Mouse (Mus musculus) limb, embryonic 14.5 days (tissue): Measurements from ENCODE around the gene Sec31a. TPM values are rescaled to one million over a fixed set of nuclear protein-coding genes. Genes with fewer than 3 reads are reported as not detected.

ENCODE experiments used
- ATAC-seq: fragments of 200-750 bp; cut with Nextera tagmentation; 2 replicates; pipeline ENCODE4 v1.8.0; 2017; ENCODE audit warnings: low read depth, moderate number of reproducible peaks, moderate TSS enrichment; ENCODE audit not compliant: low FRiP score
- DNase-seq: peaks from one replicate; pipeline ENCODE4 v3.0.0-alpha.2; 2015; ENCODE audit warnings: low spot score
- H3K27ac ChIP-seq: fragments of 300-500 bp; sonication (generic); replicated peaks from 2 replicates; pipeline ENCODE4 v1.5.1; 2014; ENCODE audit warnings: low read depth, mild to moderate bottlenecking, low read length, moderate library complexity, mixed read lengths
- H3K27me3 ChIP-seq: fragments of 300-500 bp; sonication (generic); 2 replicates; pipeline ENCODE4 v1.6.1; 2014; ENCODE audit warnings: low read length, mixed read lengths; ENCODE audit not compliant: control insufficient read depth, insufficient read depth
- H3K36me3 ChIP-seq: fragments of 300-500 bp; sonication (generic); 2 replicates; pipeline ENCODE4 v1.6.1; 2014; ENCODE audit warnings: mild to moderate bottlenecking, low read length, moderate library complexity, mixed read lengths; ENCODE audit not compliant: control insufficient read depth, insufficient read depth
- H3K4me1 ChIP-seq: fragments of 300-500 bp; sonication (generic); 2 replicates; pipeline ENCODE4 v1.6.1; 2014; ENCODE audit warnings: antibody characterized with exemption, low read length, mixed read lengths; ENCODE audit not compliant: control insufficient read depth, insufficient read depth
- H3K4me2 ChIP-seq: fragments of 300-500 bp; sonication (generic); replicated peaks from 2 replicates; pipeline ENCODE4 v1.6.1; 2014; ENCODE audit warnings: low read depth, mild to moderate bottlenecking, low read length, moderate library complexity; ENCODE audit not compliant: severe bottlenecking
- H3K4me3 ChIP-seq: fragments of 300-500 bp; sonication (generic); replicated peaks from 2 replicates; pipeline ENCODE4 v1.5.1; 2014; ENCODE audit warnings: low read length
- H3K9ac ChIP-seq: fragments of 300-500 bp; sonication (generic); 2 replicates; pipeline ENCODE4 v1.6.1; 2014; ENCODE audit warnings: mild to moderate bottlenecking, low read depth, low read length, moderate library complexity; ENCODE audit not compliant: severe bottlenecking
- H3K9me3 ChIP-seq: fragments of 300-500 bp; sonication (generic); 2 replicates; pipeline ENCODE4 v1.6.1; 2016; ENCODE audit warnings: low read length; ENCODE audit not compliant: control insufficient read depth
- POLR2A ChIP-seq: fragments of 200-500 bp; IDR thresholded peaks from 2 replicates; pipeline ENCODE4 v1.8.0; 2012; ENCODE audit warnings: inconsistent platforms, mild to moderate bottlenecking, moderate library complexity, borderline replicate concordance; ENCODE audit not compliant: insufficient read depth, insufficient read length; ENCODE audit errors: extremely low read depth
- WGBS: fragments of 180-500 bp; shearing (Covaris S2); extraction: QIAGEN DNeasy Blood & Tissue Kit; methylation state at CpG from one replicate; pipeline ENCODE4 v1.1.7; 2014; 5-methylcytosine and 5-hydroxymethylcytosine counted together
- polyA plus RNA-seq, 2 experiments: library from polyadenylated mRNA; depleted of rRNA in 1 of 2; stranded (reverse) in 1 of 2; unstranded in 1 of 2; fragments of >200 nt; fragmentation: Nextera tagmentation in 1 of 2; extraction: Ambion mirVana in 1 of 2; gene quantifications; 2 replicates each; pipeline versions ENCODE4 v1.2.1 to v1.2.3; 2012 to 2014

Gene Sec31a
- polyA plus RNA-seq, 2 experiments, result 268 to 320 TPM

DNA sequence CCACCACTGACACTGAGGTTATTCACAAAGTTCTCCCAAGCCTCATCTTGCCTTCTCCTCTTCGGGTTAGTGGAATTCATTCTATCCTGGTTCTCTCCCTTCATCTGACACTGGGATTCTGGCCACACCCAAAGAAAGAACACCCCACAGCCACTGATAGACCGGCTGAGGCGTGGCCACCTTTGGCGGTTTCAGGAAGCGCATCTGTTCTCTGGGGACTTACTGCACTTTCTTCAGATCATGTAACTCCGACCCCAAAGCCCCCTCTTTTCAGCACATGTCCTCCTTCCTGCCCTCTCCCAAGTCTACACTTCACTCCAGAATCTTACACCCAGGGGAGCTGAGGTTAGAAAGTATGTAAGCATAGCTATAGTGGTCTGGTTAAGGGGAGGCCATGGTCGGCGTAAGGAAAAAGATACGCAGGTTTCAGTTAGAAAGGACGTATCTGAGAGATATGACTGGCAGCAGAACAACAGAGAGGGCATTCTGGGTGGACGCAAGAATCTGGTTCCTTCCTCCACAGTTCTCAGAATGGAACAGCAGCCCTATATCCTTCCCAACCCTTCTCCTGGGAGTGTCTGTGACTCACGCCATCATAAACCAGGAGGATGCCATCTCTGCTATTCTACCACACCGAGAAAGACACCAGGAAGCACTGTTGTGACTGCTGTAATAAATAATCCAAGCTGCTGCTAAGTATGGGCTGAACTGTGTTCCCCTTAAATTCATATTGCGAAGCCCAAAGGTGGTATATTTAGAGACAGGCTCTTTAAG, 82.2 kb downstream of the Sec31a start:
- no peaks in the 10 kb centered on the region for H3K27me3 ChIP-seq
- DNase-seq (no peak), ATAC-seq (no peak)
- 61% methylated on average over 14 of the region's 14 CpGs for WGBS
- H3K4me3 ChIP-seq, result no peak overlapping the region
- H3K9ac ChIP-seq, result no peak overlapping the region
- H3K9me3 ChIP-seq, result no peaks in the 10 kb centered on the region
- H3K4me2 ChIP-seq, result no peak overlapping the region
- no peaks in the 10 kb centered on the region for H3K4me1 ChIP-seq
- TF ChIP-seq POLR2A, result no peak
- no peaks in the 10 kb centered on the region for H3K36me3 ChIP-seq
- H3K27ac ChIP-seq, result no peak overlapping the region

DNA sequence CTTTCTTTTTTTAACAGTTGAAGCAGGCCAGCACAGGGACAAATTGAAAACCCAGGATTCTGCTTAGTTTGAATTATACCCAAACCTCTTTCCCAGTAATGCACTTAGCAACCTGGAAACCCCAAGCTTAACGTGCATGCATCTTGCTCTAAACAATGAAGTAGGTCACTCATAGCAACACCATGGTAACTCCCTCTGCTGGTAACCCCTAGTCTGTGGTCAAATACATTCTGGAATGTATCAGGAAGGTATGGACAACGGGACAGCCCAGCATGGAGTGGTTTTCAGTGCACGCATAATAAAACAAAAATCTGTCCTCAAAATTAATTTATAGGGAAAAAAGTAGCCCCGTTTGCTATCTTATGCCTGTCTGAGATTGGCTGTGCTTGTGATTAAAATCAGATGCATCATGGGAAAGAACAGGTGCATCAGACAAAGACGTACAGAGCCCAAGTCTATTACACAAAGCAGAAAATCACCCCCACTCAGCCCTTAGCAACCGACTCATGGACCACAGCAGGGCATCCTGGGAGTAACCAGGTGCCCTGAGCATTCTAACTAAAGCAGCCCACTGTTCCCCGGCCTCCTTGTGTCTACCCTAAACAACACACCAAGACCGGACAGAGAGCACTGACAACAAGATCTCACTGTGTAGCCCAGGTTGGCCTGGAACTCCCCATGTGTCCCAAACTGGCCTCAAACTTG, 83.6 kb downstream of the Sec31a start:
- Histone ChIP-seq H3K27me3 (no peaks in the 10 kb centered on the region), H3K36me3 (no peaks in the 10 kb centered on the region), H3K27ac (no peak overlapping the region), H3K4me2 (no peak overlapping the region), H3K4me1 (no peaks in the 10 kb centered on the region), H3K9me3 (no peaks in the 10 kb centered on the region), H3K9ac (no peak overlapping the region), H3K4me3 (no peak overlapping the region)
- DNase-seq (no peak), ATAC-seq (no peak)
- 73% methylated on average over 8 of the region's 8 CpGs for WGBS
- TF ChIP-seq POLR2A, result no peak

GRCm38 (mm10) chr5:100331636-100332035, 84.4 kb downstream of the Sec31a start:
- no peak for TF ChIP-seq POLR2A
- WGBS, result 86% methylated on average over 8 of the region's 8 CpGs

DNA sequence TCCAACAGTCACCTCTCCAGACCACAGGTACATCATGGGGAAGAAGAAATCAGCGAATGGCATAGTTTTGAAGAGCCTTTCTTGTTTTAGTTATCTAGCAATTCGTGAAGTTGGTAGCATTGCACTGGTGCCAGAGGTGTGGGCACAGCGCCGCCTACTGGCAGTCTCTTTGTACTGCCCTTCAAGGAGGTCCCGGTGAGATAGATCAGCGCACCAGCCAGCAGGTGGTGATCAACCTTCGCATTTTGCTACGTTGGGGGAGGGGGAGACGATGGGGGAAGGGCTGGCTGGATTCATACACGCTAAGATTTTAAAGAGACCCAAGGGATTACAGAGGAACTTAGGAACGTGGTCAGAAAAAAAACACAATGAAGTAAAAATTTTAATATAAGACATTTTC, 94.0 kb downstream of the Sec31a start:
- TF ChIP-seq POLR2A, result no peak
- H3K36me3 ChIP-seq, result no peaks in the 10 kb centered on the region
- H3K4me3 ChIP-seq, result no peak overlapping the region
- no peaks in the 10 kb centered on the region for H3K4me1 ChIP-seq
- no peak overlapping the region for H3K4me2 ChIP-seq
- H3K27ac ChIP-seq, result no peak overlapping the region
- peak; percentile 89 for DNase-seq
- 2% methylated on average over 11 of the region's 11 CpGs for WGBS
- peak; percentile 82 for ATAC-seq
- no peaks in the 10 kb centered on the region for H3K27me3 ChIP-seq
- H3K9ac ChIP-seq, result no peak overlapping the region
- no peaks in the 10 kb centered on the region for H3K9me3 ChIP-seq

More at GRCm38 (mm10) chr5:100331636-100332035, 84.4 kb downstream of the Sec31a start:
- no peak overlapping the region for H3K27ac ChIP-seq
- H3K9ac ChIP-seq, result no peak overlapping the region
- no peak overlapping the region for H3K4me2 ChIP-seq
- no peaks in the 10 kb centered on the region for H3K4me1 ChIP-seq
- DNase-seq (no peak), ATAC-seq (no peak)
- H3K36me3 ChIP-seq, result no peaks in the 10 kb centered on the region
- H3K27me3 ChIP-seq, result no peaks in the 10 kb centered on the region
- H3K9me3 ChIP-seq, result no peaks in the 10 kb centered on the region
- H3K4me3 ChIP-seq, result no peak overlapping the region

DNA sequence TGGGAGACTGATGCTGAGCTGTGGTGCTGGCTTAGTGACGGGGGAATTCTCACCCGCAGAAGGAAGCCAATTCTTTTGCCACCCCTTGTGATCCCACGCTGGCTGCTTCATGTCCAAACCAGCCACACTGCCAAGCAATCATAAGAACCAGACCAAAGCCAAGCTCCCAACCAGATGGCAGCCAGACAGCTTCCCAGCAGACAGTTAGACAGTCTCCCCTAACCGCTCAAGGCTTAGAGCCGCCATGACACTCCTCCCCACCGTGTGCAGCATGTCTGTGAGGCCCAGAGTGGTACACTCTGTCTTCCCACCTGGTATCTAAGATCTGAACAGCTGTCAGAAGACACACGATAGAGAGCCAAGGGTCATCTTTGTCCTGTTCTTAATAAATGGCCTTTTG, 98.2 kb downstream of the Sec31a start:
- 48% methylated on average over 7 of the region's 7 CpGs for WGBS
- Histone ChIP-seq H3K27me3 (no peaks in the 10 kb centered on the region), H3K4me1 (no peaks in the 10 kb centered on the region), H3K27ac (no peak overlapping the region), H3K4me2 (no peak overlapping the region), H3K36me3 (no peaks in the 10 kb centered on the region), H3K9me3 (no peaks in the 10 kb centered on the region), H3K9ac (no peak overlapping the region), H3K4me3 (no peak overlapping the region)
- no peak for TF ChIP-seq POLR2A
- no peak for DNase-seq
- no peak for ATAC-seq
